Mouse (Mus musculus): ENCODE results near the gene Kcnrg. TPM values are rescaled to one million over a fixed set of nuclear protein-coding genes. Genes with fewer than 3 reads are reported as not detected.

Gene Kcnrg
- polyA plus RNA-seq, 1 experiment: not detected

- Histone ChIP-seq H3K4me1 (ENCODE audit: control insufficient read depth, insufficient read depth, insufficient read length, low read length) (peaks cover 3% of the 10 kb centered on the region; the same call in 1 of the 2 replicates), H3K27ac (ENCODE audit: insufficient read depth, low read depth, low read length) (no peak overlapping the region), H3K27me3 (ENCODE audit: control insufficient read depth, insufficient read depth, low read length) (no peaks in the 10 kb centered on the region), H3K36me3 (ENCODE audit: control insufficient read depth, insufficient read depth, low read length) (0 out of 2 replicates have a peak, but pooled peaks cover 4% of the 10 kb centered on the region), H3K4me3 (ENCODE audit: low read depth, low read length) (no peak overlapping the region)
- 90% methylated on average over 1 of the region's 1 CpGs for WGBS
- TF ChIP-seq POLR2A (IDR thresholded peaks at IDR 0.05; ENCODE audit: low read depth, low read length) (no peak), CTCF (IDR thresholded peaks at IDR 0.05; ENCODE audit: extremely low read depth, insufficient read length, insufficient replicate concordance, low read depth, low read length) (no peak)
Observed at GRCm38 (mm10) chr14:61661496-61661895, 54.2 kb downstream of the Kcnrg start.

- Histone ChIP-seq H3K4me3 (ENCODE audit: low read depth, low read length) (no peak overlapping the region), H3K27ac (ENCODE audit: insufficient read depth, low read depth, low read length) (no peak overlapping the region), H3K4me1 (ENCODE audit: control insufficient read depth, insufficient read depth, insufficient read length, low read length) (no peaks in the 10 kb centered on the region), H3K36me3 (ENCODE audit: control insufficient read depth, insufficient read depth, low read length) (0 out of 2 replicates have a peak, but pooled peaks cover 4% of the 10 kb centered on the region), H3K27me3 (ENCODE audit: control insufficient read depth, insufficient read depth, low read length) (no peaks in the 10 kb centered on the region)
- 90% methylated on average over 8 of the region's 8 CpGs for WGBS
- TF ChIP-seq CTCF (IDR thresholded peaks at IDR 0.05; ENCODE audit: extremely low read depth, insufficient read length, insufficient replicate concordance, low read depth, low read length): no peak
- no peak for TF ChIP-seq POLR2A (IDR thresholded peaks at IDR 0.05; ENCODE audit: low read depth, low read length)
Observed at GRCm38 (mm10) chr14:61662307-61662706, 55.0 kb downstream of the Kcnrg start.

Other genes with a start within 250 kb of the Kcnrg start
- gene Ebpl, start 247.0 kb upstream of the Kcnrg start, polyA plus RNA-seq (2012; rRNA removed): 0.96 and 2.1 TPM in 2 replicates
- 0.79 and 1.4 TPM in 2 replicates for gene Kpna3, start 167.6 kb upstream of the Kcnrg start, polyA plus RNA-seq (2012; rRNA removed)
- gene Spryd7, start 50.6 kb upstream of the Kcnrg start, polyA plus RNA-seq (2012; rRNA removed): 15.0 and 31.8 TPM in 2 replicates
- gene Trim13, start 9.2 kb upstream of the Kcnrg start, polyA plus RNA-seq (2012; rRNA removed): 0.23 and 0.37 TPM in 2 replicates

All from small intestine, adult 2 months (tissue).